ENCODE assay signal across 9 mouse cellular contexts in genomic region chr7:107455118-107455521, GRCm38 (mm10).
DNase-seq lines count a peak whose midpoint lies in the region; ATAC-seq lines count a peak whose summit lies in the region.
"Had no signal": no experiment of that assay in that cellular context is flagged by ENCODE, and none has a peak within 500 bp of the region (broad histone marks: within the 10 kb centered on the region; RNA-seq: fewer than 3 reads in every experiment).

No protein-coding gene starts in this region.

- intact Hi-C loops in left cerebral cortex, postnatal 4 days (cut with DNase I), result no loop called here
- intact Hi-C loops in left cerebral cortex, postnatal 10 days (cut with DNase I), result no loop called here

- peak; percentile 34 for DNase-seq in embryonic facial prominence, embryonic 14.5 days (ENCODE audit: low spot score)
- DNase-seq in embryonic facial prominence, embryonic 10.5 days (ENCODE audit: low spot score), result no peak
- DNase-seq in left cerebral cortex, postnatal 4 days, result peak; percentile 13
- DNase-seq in left cerebral cortex, postnatal 10 days (ENCODE audit: extremely low spot score in 1 of 2, low spot score in 2 of 2), result no peak
- peak; percentile 48 to 60 for DNase-seq in cerebellum, postnatal 25 days
- no peak for DNase-seq in gastrocnemius, postnatal 4 days (ENCODE audit: low spot score in 2 of 2)
- DNase-seq in right cerebral cortex, adult 18-20 months, result no peak
- DNase-seq: thymus, adult 18-20 months had no signal

- H3K9me3 ChIP-seq in embryonic facial prominence, embryonic 14.5 days (ENCODE audit: control insufficient read depth, low read length), result no peaks in the 10 kb centered on the region
- no peaks in the 10 kb centered on the region for H3K9me3 ChIP-seq in embryonic facial prominence, embryonic 10.5 days
- H3K9me3 ChIP-seq in midbrain, embryonic 15.5 days, result no peaks in the 10 kb centered on the region

- H3K4me1 ChIP-seq in embryonic facial prominence, embryonic 14.5 days (ENCODE audit: control insufficient read depth, insufficient read depth, low read length), result no peaks in the 10 kb centered on the region
- no peaks in the 10 kb centered on the region for H3K4me1 ChIP-seq in embryonic facial prominence, embryonic 10.5 days
- H3K4me1 ChIP-seq in midbrain, embryonic 15.5 days, result no peaks in the 10 kb centered on the region

- no peaks in the 10 kb centered on the region for H3K36me3 ChIP-seq in embryonic facial prominence, embryonic 14.5 days (ENCODE audit: control insufficient read depth, insufficient read depth, low read length)
- no peaks in the 10 kb centered on the region for H3K36me3 ChIP-seq in embryonic facial prominence, embryonic 10.5 days (replicated peaks)
- no peaks in the 10 kb centered on the region for H3K36me3 ChIP-seq in midbrain, embryonic 15.5 days (replicated peaks)

- H3K9ac ChIP-seq in embryonic facial prominence, embryonic 14.5 days (ENCODE audit: low read depth, low read length), result no peak overlapping the region
- no peak overlapping the region for H3K9ac ChIP-seq in midbrain, embryonic 15.5 days

- no peak overlapping the region for H3K4me3 ChIP-seq in embryonic facial prominence, embryonic 14.5 days (ENCODE audit: low read depth, low read length)
- no peak overlapping the region for H3K4me3 ChIP-seq in embryonic facial prominence, embryonic 10.5 days
- no peak overlapping the region for H3K4me3 ChIP-seq in midbrain, embryonic 15.5 days

- no peak overlapping the region for H3K27ac ChIP-seq in embryonic facial prominence, embryonic 14.5 days (replicated peaks; ENCODE audit: low read depth, low read length)
- no peak overlapping the region for H3K27ac ChIP-seq in embryonic facial prominence, embryonic 10.5 days (replicated peaks)
- H3K27ac ChIP-seq in midbrain, embryonic 15.5 days, result no peak overlapping the region

- WGBS in embryonic facial prominence, embryonic 14.5 days, result 46% methylated on average over 5 of the region's 5 CpGs
- 74% methylated on average over 5 of the region's 5 CpGs for WGBS in embryonic facial prominence, embryonic 10.5 days
- 61% methylated on average over 5 of the region's 5 CpGs for WGBS in midbrain, embryonic 15.5 days

- ATAC-seq in embryonic facial prominence, embryonic 14.5 days (ENCODE audit: low read depth), result no peak
- ATAC-seq in midbrain, embryonic 15.5 days (replicated peaks), result peak; percentile 77

- no peak overlapping the region for H3K4me2 ChIP-seq in embryonic facial prominence, embryonic 14.5 days (ENCODE audit: low read depth, low read length)
- no peak overlapping the region for H3K4me2 ChIP-seq in midbrain, embryonic 15.5 days

- H3K27me3 ChIP-seq in embryonic facial prominence, embryonic 14.5 days (replicated peaks; ENCODE audit: control insufficient read depth, insufficient read depth, low read length), result no peaks in the 10 kb centered on the region
- H3K27me3 ChIP-seq in embryonic facial prominence, embryonic 10.5 days (replicated peaks; ENCODE audit: low read depth, poor library complexity, severe bottlenecking), result no peaks in the 10 kb centered on the region
- H3K27me3 ChIP-seq in midbrain, embryonic 15.5 days (replicated peaks), result no peaks in the 10 kb centered on the region

Comparison
In these comparisons a context has a peak if more than half of its experiments do, and no peak if none do; other contexts are left out.
1. DNase-seq: peak in embryonic facial prominence, embryonic 14.5 days (single experiment), left cerebral cortex, postnatal 4 days (single experiment) and cerebellum, postnatal 25 days (2 of 2); none in embryonic facial prominence, embryonic 10.5 days (single experiment), left cerebral cortex, postnatal 10 days (0 of 2), gastrocnemius, postnatal 4 days (0 of 2) and right cerebral cortex, adult 18-20 months (single experiment).